Mouse (Mus musculus) megakaryocyte, adult 5-6 weeks (primary cell): Measurements from ENCODE around the gene Prtg. TPM values are rescaled to one million over a fixed set of nuclear protein-coding genes. Genes with fewer than 3 reads are reported as not detected.

Experiments used
- total RNA-seq, 2 experiments: library from RNA; stranded (forward) in 1 of 2; stranded (reverse) in 1 of 2; fragments of 153-499, 151-499 nt in 1 of 2; fragments of 221-1000, 200-1000 nt in 1 of 2; gene quantifications; 2 replicates each; pipeline versions ENCODE4 v1.2.3 to v1.2.4; 2015 to 2017

Prtg gene
- total RNA-seq, 2 experiments from 2014 or later, result not detected

Other genes with a start within 250 kb of the Prtg start
- gene Nedd4, start 144.5 kb upstream of the Prtg start, total RNA-seq (2015), result 36.7 and 38.0 TPM in 2 replicates
- gene Nedd4, start 144.5 kb upstream of the Prtg start, total RNA-seq (2017), result 47.0 and 68.7 TPM in 2 replicates
- not detected in 2 replicates for gene Pygo1, start 118.8 kb downstream of the Prtg start, total RNA-seq (2015)
- gene Pygo1, start 118.8 kb downstream of the Prtg start, total RNA-seq (2017), result not detected in 2 replicates
- gene Dyx1c1, start 151.9 kb downstream of the Prtg start, total RNA-seq (2015), result 0.25 and 0.68 TPM in 2 replicates
- gene Dyx1c1, start 151.9 kb downstream of the Prtg start, total RNA-seq (2017), result 0.18 and 0.33 TPM in 2 replicates
- not detected in 2 replicates for gene Gm44503, start 152.0 kb downstream of the Prtg start, total RNA-seq (2015)
- gene Gm44503, start 152.0 kb downstream of the Prtg start, total RNA-seq (2017), result not detected in 2 replicates
- gene Ccpg1os, start 178.5 kb downstream of the Prtg start, total RNA-seq (2015), result 1.7 and 2.4 TPM in 2 replicates
- gene Ccpg1os, start 178.5 kb downstream of the Prtg start, total RNA-seq (2017), result 1.1 and 4.9 TPM in 2 replicates
- 74.2 and 85.3 TPM in 2 replicates for gene Ccpg1, start 178.6 kb downstream of the Prtg start, total RNA-seq (2015)
- 168 and 169 TPM in 2 replicates for gene Ccpg1, start 178.6 kb downstream of the Prtg start, total RNA-seq (2017)
- gene Pigb, start 233.5 kb downstream of the Prtg start, total RNA-seq (2015), result 24.1 and 25.4 TPM in 2 replicates
- 5.1 TPM in 2 replicates for gene Pigb, start 233.5 kb downstream of the Prtg start, total RNA-seq (2017)
- 55.5 and 58.9 TPM in 2 replicates for gene Rab27a, start 238.0 kb downstream of the Prtg start, total RNA-seq (2015)
- 154 and 155 TPM in 2 replicates for gene Rab27a, start 238.0 kb downstream of the Prtg start, total RNA-seq (2017)